Mouse (Mus musculus) MEL (cell line): ENCODE data around the gene Trio. TPM values are rescaled to one million over a fixed set of nuclear protein-coding genes. Genes with fewer than 3 reads are reported as not detected.

Experiments used
- DNase-seq: peaks from one replicate; pipeline ENCODE4 v3.0.0; 2011; ENCODE audit warnings: low read depth, low spot score
- H3K27ac ChIP-seq: 2 replicates; pipeline ENCODE4 v1.5.1; 2012; ENCODE audit warnings: low read depth, mild to moderate bottlenecking, control low read depth, low read length, moderate library complexity; ENCODE audit not compliant: control insufficient read depth
- H3K27me3 ChIP-seq, 2 experiments: fragments of 150-350 bp in 1 of 2; sonication (generic) in 1 of 2; 2 replicates each; pipeline ENCODE4 v1.6.1; 2012; ENCODE audit warnings: low read length in 2 of 2, mild to moderate bottlenecking in 2 of 2, improper control_type of control experiment in 1 of 2, moderate library complexity in 1 of 2; ENCODE audit not compliant: insufficient read depth in 2 of 2, control insufficient read depth in 1 of 2
- H3K36me3 ChIP-seq, 2 experiments: 2 replicates each; pipeline ENCODE4 v1.6.1; 2012 to 2014; ENCODE audit warnings: low read length in 2 of 2, improper control_type of control experiment in 1 of 2, inconsistent platforms in 1 of 2, mild to moderate bottlenecking in 1 of 2; ENCODE audit not compliant: insufficient read depth in 2 of 2, control insufficient read depth in 1 of 2
- H3K4me1 ChIP-seq, 2 experiments: fragments of 150-350 bp in 1 of 2; sonication (generic) in 1 of 2; 2 replicates each; pipeline ENCODE4 v1.6.1; 2012; ENCODE audit warnings: low read length in 2 of 2, improper control_type of control experiment in 1 of 2, mild to moderate bottlenecking in 1 of 2; ENCODE audit not compliant: insufficient read depth in 2 of 2, control insufficient read depth in 1 of 2
- H3K4me3 ChIP-seq, 2 experiments: fragments of 150-350 bp in 1 of 2; sonication (generic) in 1 of 2; 2 replicates each; pipeline ENCODE4 v1.5.1; 2012; ENCODE audit warnings: low read depth in 2 of 2, low read length in 2 of 2, mild to moderate bottlenecking in 2 of 2, moderate library complexity in 2 of 2, control low read depth in 1 of 2, improper control_type of control experiment in 1 of 2; ENCODE audit not compliant: control insufficient read depth in 1 of 2, insufficient read depth in 1 of 2
- H3K79me2 ChIP-seq: 2 replicates; pipeline ENCODE4 v1.6.1; 2012; ENCODE audit warnings: mild to moderate bottlenecking, low read length, moderate library complexity; ENCODE audit not compliant: control insufficient read depth, poor library complexity, insufficient read depth
- H3K9ac ChIP-seq: 2 replicates; pipeline ENCODE4 v1.6.1; 2012; ENCODE audit warnings: low read depth, mild to moderate bottlenecking, control low read depth, low read length, moderate library complexity; ENCODE audit not compliant: control insufficient read depth, poor library complexity, severe bottlenecking
- H3K9me3 ChIP-seq: fragments of 150-350 bp; sonication (generic); replicated peaks from 2 replicates; pipeline ENCODE4 v1.6.1; 2012; ENCODE audit warnings: mild to moderate bottlenecking, low read length, improper control_type of control experiment, moderate library complexity; ENCODE audit not compliant: insufficient read depth
- CHD1 ChIP-seq: IDR thresholded peaks from 2 replicates; pipeline ENCODE4 v1.6.1; 2012; ENCODE audit warnings: low read depth, mild to moderate bottlenecking, inconsistent platforms, low read length, improper control_type of control experiment
- CHD2 ChIP-seq: IDR thresholded peaks from 2 replicates; pipeline ENCODE4 v1.6.1; 2011; ENCODE audit warnings: low read length, improper control_type of control experiment
- CTCF ChIP-seq, 3 experiments: IDR thresholded peaks in 2 of 3; conservative IDR thresholded peaks in 1 of 3; 2 replicates each; pipeline ENCODE4 v1.5.1; 2011 to 2012; ENCODE audit warnings: low read length in 3 of 3, low read depth in 2 of 3, mild to moderate bottlenecking in 2 of 3, improper control_type of control experiment in 1 of 3, inconsistent platforms in 1 of 3, mixed read lengths in 1 of 3, moderate library complexity in 1 of 3; ENCODE audit not compliant: control insufficient read depth in 1 of 3, insufficient read depth in 1 of 3, poor library complexity in 1 of 3, severe bottlenecking in 1 of 3
- GABPA ChIP-seq: IDR thresholded peaks from 2 replicates; pipeline ENCODE4 v1.6.1; 2012; ENCODE audit warnings: low read depth, mild to moderate bottlenecking, inconsistent platforms, low read length, improper control_type of control experiment, moderate library complexity
- GATA1 ChIP-seq: IDR thresholded peaks from 2 replicates; pipeline ENCODE4 v1.6.1; 2011; ENCODE audit warnings: low read depth, low read length, improper control_type of control experiment
- HCFC1 ChIP-seq: IDR thresholded peaks from 2 replicates; pipeline ENCODE4 v1.6.1; 2012; ENCODE audit warnings: low read depth, mild to moderate bottlenecking, inconsistent platforms, low read length, improper control_type of control experiment, moderate library complexity
- JUND ChIP-seq: IDR thresholded peaks from 2 replicates; pipeline ENCODE4 v1.6.1; 2011; ENCODE audit warnings: low read depth, mild to moderate bottlenecking, improper control_type of control experiment, low read length
- KAT2A ChIP-seq: conservative IDR thresholded peaks from 2 replicates; pipeline ENCODE4 v1.6.1; 2012; ENCODE audit warnings: low read depth, low read length, improper control_type of control experiment, inconsistent platforms
- MAFK ChIP-seq: IDR thresholded peaks from 2 replicates; pipeline ENCODE4 v1.6.1; 2011; ENCODE audit warnings: low read depth, mild to moderate bottlenecking, low read length, improper control_type of control experiment, borderline replicate concordance
- MAX ChIP-seq: IDR thresholded peaks from 2 replicates; pipeline ENCODE4 v1.6.1; 2011; ENCODE audit warnings: low read length, improper control_type of control experiment
- MAZ ChIP-seq: IDR thresholded peaks from 2 replicates; pipeline ENCODE4 v1.6.1; 2012; ENCODE audit warnings: low read depth, mild to moderate bottlenecking, inconsistent platforms, low read length, improper control_type of control experiment
- MEF2A ChIP-seq: IDR thresholded peaks from 2 replicates; pipeline ENCODE4 v1.6.1; 2014; ENCODE audit warnings: low read depth, mild to moderate bottlenecking, inconsistent platforms, low read length, improper control_type of control experiment; ENCODE audit not compliant: poor library complexity, insufficient replicate concordance, severe bottlenecking; ENCODE audit errors: extremely low read depth
- MXI1 ChIP-seq: IDR thresholded peaks from 2 replicates; pipeline ENCODE4 v1.6.1; 2011; ENCODE audit warnings: mild to moderate bottlenecking, low read depth, low read length, improper control_type of control experiment
- MYB ChIP-seq: IDR thresholded peaks from 2 replicates; pipeline ENCODE4 v1.6.1; 2011; ENCODE audit warnings: mild to moderate bottlenecking, low read depth, low read length, improper control_type of control experiment
- NELFE ChIP-seq: IDR thresholded peaks from 2 replicates; pipeline ENCODE4 v1.6.1; 2011; ENCODE audit warnings: low read depth, low read length, improper control_type of control experiment
- NRF1 ChIP-seq: IDR thresholded peaks from 2 replicates; pipeline ENCODE4 v1.6.1; 2014; ENCODE audit warnings: low read depth, mild to moderate bottlenecking, inconsistent platforms, low read length, improper control_type of control experiment, moderate library complexity; ENCODE audit not compliant: poor library complexity, insufficient read depth, severe bottlenecking
- POLR2A ChIP-seq, 2 experiments: IDR thresholded peaks; 2 replicates each; pipeline ENCODE4 v1.6.1; 2011 to 2012; ENCODE audit warnings: low read length in 2 of 2, mild to moderate bottlenecking in 2 of 2, control low read depth in 1 of 2, improper control_type of control experiment in 1 of 2, low read depth in 1 of 2, moderate library complexity in 1 of 2; ENCODE audit not compliant: control insufficient read depth in 1 of 2, insufficient read depth in 1 of 2, poor library complexity in 1 of 2
- POLR2AphosphoS2 ChIP-seq: IDR thresholded peaks from 2 replicates; pipeline ENCODE4 v1.6.1; 2011; ENCODE audit warnings: low read length, improper control_type of control experiment
- RAD21 ChIP-seq: IDR thresholded peaks from 2 replicates; pipeline ENCODE4 v1.6.1; 2011; ENCODE audit warnings: mild to moderate bottlenecking, low read depth, low read length, improper control_type of control experiment
- RCOR1 ChIP-seq: IDR thresholded peaks from 2 replicates; pipeline ENCODE4 v1.6.1; 2012; ENCODE audit warnings: low read depth, mild to moderate bottlenecking, inconsistent platforms, low read length, improper control_type of control experiment
- SIN3A ChIP-seq: IDR thresholded peaks from 2 replicates; pipeline ENCODE4 v1.6.1; 2012; ENCODE audit warnings: low read length, improper control_type of control experiment, inconsistent platforms
- TCF12 ChIP-seq: IDR thresholded peaks from 2 replicates; pipeline ENCODE4 v1.6.1; 2014; ENCODE audit warnings: low read depth, mild to moderate bottlenecking, inconsistent platforms, low read length, improper control_type of control experiment, moderate library complexity
- UBTF ChIP-seq: IDR thresholded peaks from 2 replicates; pipeline ENCODE4 v1.6.1; 2012; ENCODE audit warnings: low read depth, mild to moderate bottlenecking, inconsistent platforms, low read length, improper control_type of control experiment, moderate library complexity, borderline replicate concordance; ENCODE audit not compliant: insufficient read depth
- USF2 ChIP-seq, 2 experiments: IDR thresholded peaks; 2 replicates each; pipeline ENCODE4 v1.6.1; 2011 to 2012; ENCODE audit warnings: improper control_type of control experiment in 2 of 2, low read length in 2 of 2, borderline replicate concordance in 1 of 2, inconsistent platforms in 1 of 2, low read depth in 1 of 2, mild to moderate bottlenecking in 1 of 2; ENCODE audit not compliant: insufficient read depth in 1 of 2
- ZKSCAN1 ChIP-seq: IDR thresholded peaks from 2 replicates; pipeline ENCODE4 v1.6.1; 2012; ENCODE audit warnings: low read depth, mild to moderate bottlenecking, inconsistent platforms, low read length, improper control_type of control experiment, moderate library complexity
- ZMIZ1 ChIP-seq: IDR thresholded peaks from 2 replicates; pipeline ENCODE4 v1.6.1; 2012; ENCODE audit warnings: low read depth, mild to moderate bottlenecking, inconsistent platforms, low read length, improper control_type of control experiment, moderate library complexity
- polyA plus RNA-seq, 2 experiments: library from polyadenylated mRNA; stranded (reverse) in 1 of 2; unstranded in 1 of 2; fragments of >175 nt in 1 of 2; fragments of >200 nt in 1 of 2; gene quantifications; 2 replicates each; pipeline versions ENCODE4 v1.2.1 to v1.2.4; 2012; ENCODE audit warnings: low replicate concordance in 2 of 2, low read depth in 1 of 2; ENCODE audit not compliant: insufficient read length in 2 of 2, insufficient read depth in 1 of 2, missing spikeins in 1 of 2
- total RNA-seq: library from RNA; depleted of rRNA; stranded (reverse); fragments of 300-350 nt; gene quantifications from 2 replicates; pipeline ENCODE4 v1.2.3, GENCODE M21; 2012

Trio gene
- total and polyA plus RNA-seq, 3 experiments: 0.91 to 1.1 TPM; not detected in 1

DNA sequence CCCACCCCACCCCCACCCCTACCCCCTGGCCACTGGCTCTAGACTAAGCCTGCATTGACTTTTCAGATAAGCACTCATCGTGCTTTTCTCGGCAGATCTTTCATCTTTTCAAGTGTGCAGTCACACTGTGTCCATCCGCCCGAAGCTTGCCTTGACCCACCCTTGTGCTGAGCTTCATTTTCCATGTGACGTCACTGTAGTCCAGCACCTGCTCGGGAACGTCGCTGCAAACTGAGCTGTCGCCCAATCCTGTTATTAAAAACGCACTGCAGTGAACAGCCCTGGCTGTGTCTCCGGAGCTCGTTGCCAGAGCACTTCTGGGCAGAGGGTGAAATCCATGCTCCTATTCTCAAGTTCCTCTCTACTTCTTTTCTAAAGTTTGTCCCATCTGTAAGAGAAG, 93.8 kb downstream of the Trio start (continued):
- TF ChIP-seq JUND (no peak), MYB (no peak), USF2 (IDR thresholded peaks at IDR 0.05; ENCODE audit: borderline replicate concordance in 1 of 2, insufficient read depth in 1 of 2, low read depth in 1 of 2, low read length in 2 of 2) (no peak), MEF2A (no peak), GABPA (no peak), HCFC1 (no peak)

DNA sequence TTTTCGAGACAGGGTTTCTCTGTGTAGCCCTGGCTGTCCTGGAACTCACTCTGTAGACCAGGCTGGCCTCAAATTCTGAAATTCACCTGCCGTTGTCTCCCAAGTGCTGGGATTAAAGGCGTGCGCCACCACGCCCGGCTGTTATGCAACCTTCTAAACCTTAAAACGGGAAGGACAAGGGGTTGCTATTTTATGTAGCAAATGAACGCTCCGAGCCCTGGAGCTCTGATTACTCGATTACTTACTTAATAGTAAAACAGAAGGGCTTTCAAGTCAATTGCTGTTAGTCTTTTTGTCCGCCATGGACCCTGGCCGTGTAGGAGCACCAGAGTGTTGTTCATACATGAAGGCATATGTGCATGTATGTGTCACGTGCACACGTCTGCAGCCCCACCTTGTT, 94.2 kb downstream of the Trio start:
- H3K36me3 ChIP-seq: no peaks in the 10 kb centered on the region
- no peak overlapping the region for H3K27ac ChIP-seq
- no peaks in the 10 kb centered on the region for H3K4me1 ChIP-seq
- TF ChIP-seq CHD2 (no peak), MAFK (no peak), POLR2AphosphoS2 (no peak), NELFE (no peak), NRF1 (no peak), GABPA (no peak), CHD1 (no peak), RAD21 (no peak), MAX (no peak), TCF12 (no peak), UBTF (no peak), MXI1 (no peak), HCFC1 (no peak)
- H3K79me2 ChIP-seq: no peaks in the 10 kb centered on the region
- DNase-seq: no peak
- no peaks in the 10 kb centered on the region for H3K27me3 ChIP-seq
- no peaks in the 10 kb centered on the region for H3K9me3 ChIP-seq
- no peak overlapping the region for H3K9ac ChIP-seq
- no peak overlapping the region for H3K4me3 ChIP-seq

DNA sequence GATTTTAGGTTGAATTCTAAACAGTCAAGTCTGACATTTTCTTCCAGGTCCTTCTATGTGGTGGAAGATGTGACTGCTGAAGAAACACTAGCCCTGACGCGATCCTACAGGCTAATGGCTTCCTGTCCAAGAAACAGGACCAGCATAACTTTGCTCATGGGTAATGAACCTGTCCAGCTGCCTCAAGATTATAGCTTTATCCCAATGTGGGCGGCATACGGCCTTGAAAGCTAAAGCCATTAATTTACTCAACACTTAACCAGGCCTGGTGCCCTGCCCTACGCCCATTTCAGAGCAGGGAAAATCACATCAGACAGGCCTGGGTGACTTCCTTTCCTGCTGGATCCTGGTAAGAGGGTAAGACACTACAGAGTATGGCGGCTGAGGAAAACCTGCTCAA, 98.0 kb downstream of the Trio start:
- Histone ChIP-seq H3K36me3 (no peaks in the 10 kb centered on the region), H3K27ac (no peak overlapping the region), H3K9me3 (no peaks in the 10 kb centered on the region), H3K27me3 (no peaks in the 10 kb centered on the region), H3K9ac (no peak overlapping the region), H3K79me2 (no peaks in the 10 kb centered on the region), H3K4me3 (no peak overlapping the region), H3K4me1 (no peaks in the 10 kb centered on the region)
- TF ChIP-seq POLR2A (IDR thresholded peaks at IDR 0.05; ENCODE audit: control insufficient read depth in 1 of 2, insufficient read depth in 1 of 2, low read depth in 1 of 2, low read length in 2 of 2, poor library complexity in 1 of 2): no peak
- TF ChIP-seq KAT2A: no peak
- no peak for TF ChIP-seq HCFC1
- no peak for TF ChIP-seq ZKSCAN1
- no peak for TF ChIP-seq CTCF (IDR thresholded peaks at IDR 0.05 in 2 of 3, conservative IDR thresholded peaks at IDR 0.05 in 1 of 3; ENCODE audit: control insufficient read depth in 1 of 3, insufficient read depth in 1 of 3, low read depth in 2 of 3, low read length in 3 of 3, poor library complexity in 1 of 3, severe bottlenecking in 1 of 3)
- no peak for TF ChIP-seq USF2 (IDR thresholded peaks at IDR 0.05; ENCODE audit: borderline replicate concordance in 1 of 2, insufficient read depth in 1 of 2, low read depth in 1 of 2, low read length in 2 of 2)
- no peak for TF ChIP-seq MXI1
- no peak for TF ChIP-seq ZMIZ1
- TF ChIP-seq MYB: no peak
- TF ChIP-seq MEF2A: no peak
- TF ChIP-seq GATA1: no peak
- TF ChIP-seq MAZ: no peak
- TF ChIP-seq RCOR1: no peak
- TF ChIP-seq SIN3A: no peak
- no peak for TF ChIP-seq POLR2AphosphoS2
- no peak for DNase-seq
